Mouse (Mus musculus) lung, postnatal 0 days (tissue): ENCODE measurements around the gene Rxfp2. TPM values are rescaled to one million over a fixed set of nuclear protein-coding genes. Genes with fewer than 3 reads are reported as not detected.

Experiments
- ATAC-seq: fragments of 200-750 bp; cut with Nextera tagmentation; 2 replicates; pipeline ENCODE4 v1.8.0; 2017; ENCODE audit warnings: moderate library complexity
- DNase-seq: peaks from one replicate; pipeline ENCODE4 v3.0.0-alpha.2; 2016; ENCODE audit warnings: low spot score
- H3K27ac ChIP-seq: fragments of 300-500 bp; sonication (generic); 2 replicates; pipeline ENCODE4 v1.5.1; 2014; ENCODE audit warnings: antibody characterized with exemption, mild to moderate bottlenecking, low read length, mixed read lengths
- H3K27me3 ChIP-seq: fragments of 300-500 bp; sonication (generic); replicated peaks from 2 replicates; pipeline ENCODE4 v1.6.1; 2014; ENCODE audit warnings: low read length, mixed read lengths; ENCODE audit not compliant: insufficient read depth
- H3K36me3 ChIP-seq: fragments of 300-500 bp; sonication (generic); 2 replicates; pipeline ENCODE4 v1.6.1; 2014; ENCODE audit warnings: low read length, mixed read lengths; ENCODE audit not compliant: insufficient read depth
- H3K4me1 ChIP-seq: fragments of 300-500 bp; sonication (generic); 2 replicates; pipeline ENCODE4 v1.6.1; 2014; ENCODE audit warnings: antibody characterized with exemption, low read depth, low read length, mixed read lengths; ENCODE audit not compliant: insufficient read depth
- H3K4me2 ChIP-seq: fragments of 300-500 bp; sonication (generic); replicated peaks from 2 replicates; pipeline ENCODE4 v1.6.1; 2014; ENCODE audit warnings: low read depth, mild to moderate bottlenecking, low read length, moderate library complexity, mixed read lengths
- H3K4me3 ChIP-seq: fragments of 300-500 bp; sonication (generic); 2 replicates; pipeline ENCODE4 v1.5.1; 2014; ENCODE audit warnings: low read depth, low read length
- H3K9ac ChIP-seq: fragments of 300-500 bp; sonication (generic); replicated peaks from 2 replicates; pipeline ENCODE4 v1.6.1; 2014; ENCODE audit warnings: low read depth, mild to moderate bottlenecking
- H3K9me3 ChIP-seq: fragments of 300-500 bp; sonication (generic); 2 replicates; pipeline ENCODE4 v1.6.1; 2016; ENCODE audit warnings: low read length, mixed read lengths
- CTCF ChIP-seq: IDR thresholded peaks from 2 replicates; pipeline ENCODE4 v1.5.1; 2016; ENCODE audit warnings: antibody characterized with exemption, mild to moderate bottlenecking
- EP300 ChIP-seq: IDR thresholded peaks from 2 replicates; pipeline ENCODE4 v1.6.1; 2016; ENCODE audit warnings: antibody characterized with exemption, mild to moderate bottlenecking, control low read depth
- WGBS: fragments of 180-500 bp; shearing (Covaris S2); extraction: QIAGEN DNeasy Blood & Tissue Kit; methylation state at CpG from one replicate; pipeline ENCODE4 v1.1.7; 2014; 5-methylcytosine and 5-hydroxymethylcytosine counted together
- polyA plus RNA-seq: library from polyadenylated mRNA; unstranded; fragments of >200 nt; fragmentation: Nextera tagmentation; extraction: Ambion mirVana; gene quantifications from 2 replicates; pipeline ENCODE4 v1.2.1, GENCODE M21; 2015

The Rxfp2 gene
- polyA plus RNA-seq, 1 experiment from 2014 or later = 0.58 TPM

GRCm38 (mm10) chr5:149997321-149998034 lies 21.0 kb upstream of the Rxfp2 start:
- TF ChIP-seq EP300 = no peak
- TF ChIP-seq CTCF = no peak
- 46% methylated on average over 22 of the region's 22 CpGs for WGBS
- Histone ChIP-seq H3K9me3 (no peaks in the 10 kb centered on the region), H3K27ac (no peak overlapping the region), H3K4me2 (peak overlapping the region; percentile 22; the same call in 1 of the 2 replicates), H3K36me3 (no peaks in the 10 kb centered on the region), H3K27me3 (no peaks in the 10 kb centered on the region), H3K9ac (no peak overlapping the region), H3K4me1 (no peaks in the 10 kb centered on the region), H3K4me3 (no peak overlapping the region)
- peak; percentile 6 for DNase-seq
- ATAC-seq = no peak

GRCm38 (mm10) chr5:149998311-149998710 lies 20.2 kb upstream of the Rxfp2 start:
- no peaks in the 10 kb centered on the region for H3K27me3 ChIP-seq
- H3K27ac ChIP-seq = no peak overlapping the region
- H3K4me1 ChIP-seq = no peaks in the 10 kb centered on the region
- H3K9me3 ChIP-seq = no peaks in the 10 kb centered on the region
- H3K4me2 ChIP-seq = no peak overlapping the region
- DNase-seq (no peak), ATAC-seq (no peak)
- WGBS = 70% methylated on average over 7 of the region's 7 CpGs
- no peak overlapping the region for H3K9ac ChIP-seq
- H3K4me3 ChIP-seq = no peak overlapping the region
- TF ChIP-seq EP300 = no peak
- TF ChIP-seq CTCF = no peak
- H3K36me3 ChIP-seq = no peaks in the 10 kb centered on the region

GRCm38 (mm10) chr5:150005355-150005754 lies 13.1 kb upstream of the Rxfp2 start:
- no peak overlapping the region for H3K4me2 ChIP-seq
- no peaks in the 10 kb centered on the region for H3K27me3 ChIP-seq
- ATAC-seq (no peak), DNase-seq (no peak)
- WGBS = 32% methylated on average over 6 of the region's 6 CpGs
- TF ChIP-seq EP300 (no peak), CTCF (no peak)
- no peak overlapping the region for H3K27ac ChIP-seq
- H3K9me3 ChIP-seq = no peaks in the 10 kb centered on the region
- no peak overlapping the region for H3K4me3 ChIP-seq
- H3K4me1 ChIP-seq = no peaks in the 10 kb centered on the region
- H3K9ac ChIP-seq = no peak overlapping the region
- no peaks in the 10 kb centered on the region for H3K36me3 ChIP-seq

- ATAC-seq = no peak
- H3K9me3 ChIP-seq = no peaks in the 10 kb centered on the region
- H3K9ac ChIP-seq = no peak overlapping the region
- TF ChIP-seq CTCF = no peak
- no peaks in the 10 kb centered on the region for H3K36me3 ChIP-seq
- H3K27me3 ChIP-seq = no peaks in the 10 kb centered on the region
- DNase-seq = no peak
- 50% methylated on average over 10 of the region's 10 CpGs for WGBS
- no peak overlapping the region for H3K27ac ChIP-seq
- H3K4me2 ChIP-seq = no peak overlapping the region
- H3K4me3 ChIP-seq = no peak overlapping the region
- no peaks in the 10 kb centered on the region for H3K4me1 ChIP-seq
Observed at GRCm38 (mm10) chr5:150016861-150017260, 1.6 kb upstream of the Rxfp2 start.

GRCm38 (mm10) chr5:150017672-150018071 lies 803 bp upstream of the Rxfp2 start:
- ATAC-seq = no peak
- H3K4me2 ChIP-seq = no peak overlapping the region

GRCm38 (mm10) chr5:150020851-150021250 lies 2.4 kb downstream of the Rxfp2 start:
- Histone ChIP-seq H3K9me3 (no peaks in the 10 kb centered on the region), H3K4me3 (no peak overlapping the region), H3K27ac (no peak overlapping the region), H3K4me1 (no peaks in the 10 kb centered on the region), H3K9ac (no peak overlapping the region), H3K36me3 (no peaks in the 10 kb centered on the region), H3K4me2 (no peak overlapping the region), H3K27me3 (no peaks in the 10 kb centered on the region)
- ATAC-seq (peak; percentile 65), DNase-seq (peak; percentile 82)
- peak; percentile 97 for TF ChIP-seq CTCF
- TF ChIP-seq EP300 = no peak
- 6% methylated on average over 6 of the region's 6 CpGs for WGBS

More at GRCm38 (mm10) chr5:150017672-150018071, 803 bp upstream of the Rxfp2 start:
- Histone ChIP-seq H3K9ac (no peak overlapping the region), H3K4me1 (no peaks in the 10 kb centered on the region), H3K27ac (no peak overlapping the region), H3K36me3 (no peaks in the 10 kb centered on the region), H3K4me3 (no peak overlapping the region), H3K9me3 (no peaks in the 10 kb centered on the region), H3K27me3 (no peaks in the 10 kb centered on the region)
- peak; percentile 22 for TF ChIP-seq CTCF
- TF ChIP-seq EP300 = no peak
- WGBS = 60% methylated on average over 9 of the region's 9 CpGs
- DNase-seq = no peak

GRCm38 (mm10) chr5:150021805-150022204 lies 3.3 kb downstream of the Rxfp2 start:
- 68% methylated on average over 4 of the region's 4 CpGs for WGBS
- ATAC-seq = no peak

More at GRCm38 (mm10) chr5:150021805-150022204, 3.3 kb downstream of the Rxfp2 start:
- no peak overlapping the region for H3K9ac ChIP-seq
- H3K4me3 ChIP-seq = no peak overlapping the region
- no peaks in the 10 kb centered on the region for H3K36me3 ChIP-seq
- no peak overlapping the region for H3K4me2 ChIP-seq
- H3K4me1 ChIP-seq = no peaks in the 10 kb centered on the region
- TF ChIP-seq CTCF (no peak), EP300 (no peak)
- no peak overlapping the region for H3K27ac ChIP-seq
- DNase-seq = no peak
- no peaks in the 10 kb centered on the region for H3K27me3 ChIP-seq
- no peaks in the 10 kb centered on the region for H3K9me3 ChIP-seq
